Mouse (Mus musculus): ENCODE measurements around the gene Hsfy2.

GRCm38 (mm10) chr1:56624304-56624703, 12.9 kb downstream of the Hsfy2 start:
- TF ChIP-seq CTCF (IDR thresholded peaks at IDR 0.05; ENCODE audit: extremely low read depth, insufficient read depth, low read length) (no peak), POLR2A (IDR thresholded peaks at IDR 0.05; ENCODE audit: extremely low read depth, insufficient read depth, low read length) (no peak)

Data from cortical plate, adult 2 months (tissue).